Mouse (Mus musculus) 3T3-L1 (cell line): ENCODE results near the gene Mpeg1.

Experiments used
- DNase-seq: peaks from one replicate; pipeline ENCODE4 v3.0.0-alpha.2; 2015; ENCODE audit warnings: low read depth, low spot score

Gene Mpeg1

DNA sequence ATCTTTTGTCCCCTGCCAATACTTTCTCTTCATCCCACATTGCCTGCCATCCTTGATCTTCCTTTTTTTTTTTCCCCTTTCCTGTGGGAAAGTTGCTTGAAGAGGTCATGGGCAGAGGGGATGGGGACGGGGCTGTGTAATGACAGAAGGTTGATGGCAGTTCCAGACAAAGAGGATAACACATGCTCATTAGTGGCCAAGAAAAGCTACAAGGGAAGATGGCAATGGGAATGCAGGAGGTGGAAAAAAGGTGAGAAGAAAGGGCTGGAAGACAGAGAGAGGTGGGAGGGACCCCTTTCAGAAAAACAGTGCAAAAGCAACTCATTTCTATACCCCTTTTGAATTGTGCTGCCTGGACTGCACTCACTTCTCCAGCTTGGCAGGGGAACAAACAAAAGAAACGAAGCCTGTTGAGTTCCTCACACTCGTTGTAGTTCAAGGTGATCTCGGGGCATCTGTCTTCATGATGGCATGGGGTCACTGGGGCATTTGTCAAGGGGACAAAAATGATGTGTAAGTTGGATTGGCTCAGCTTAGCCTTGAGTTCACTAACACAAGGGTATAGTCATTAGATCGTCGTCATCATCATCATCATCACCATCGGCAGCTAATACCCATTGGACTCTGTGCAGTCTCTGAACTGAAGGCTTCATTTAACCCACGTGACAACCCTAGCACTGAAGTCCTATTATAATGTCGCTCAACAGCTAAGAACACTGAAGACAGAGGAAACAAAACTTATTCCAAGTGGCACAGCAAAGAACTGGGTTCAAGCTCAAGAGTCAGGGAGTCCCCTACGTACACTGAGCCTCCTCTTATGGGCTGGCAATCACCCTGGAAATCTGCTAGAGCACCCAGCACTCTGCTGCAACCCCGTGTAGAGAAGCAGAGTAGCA, 29.3 kb downstream of the Mpeg1 start:
- no peak for DNase-seq

DNA sequence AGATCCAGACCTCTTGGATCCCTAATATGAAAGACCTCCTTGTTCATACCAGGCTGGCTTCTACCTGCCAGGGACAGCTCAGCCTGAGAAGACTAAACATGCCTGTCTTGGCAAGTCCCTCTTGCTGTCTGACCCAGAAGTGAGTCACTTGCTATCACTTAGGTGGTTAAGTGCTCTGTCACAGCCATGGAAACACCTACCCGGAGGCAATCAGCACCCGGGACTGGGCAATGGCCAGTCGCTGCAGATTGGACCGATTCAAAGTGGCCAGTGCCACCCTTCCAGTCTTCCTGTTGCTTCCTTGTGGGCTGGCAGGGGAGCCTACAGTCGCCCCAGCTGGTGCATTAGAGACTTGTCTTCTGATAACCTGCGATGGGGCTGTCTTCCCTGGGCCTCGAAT, 31.1 kb downstream of the Mpeg1 start:
- DNase-seq = no peak

DNA sequence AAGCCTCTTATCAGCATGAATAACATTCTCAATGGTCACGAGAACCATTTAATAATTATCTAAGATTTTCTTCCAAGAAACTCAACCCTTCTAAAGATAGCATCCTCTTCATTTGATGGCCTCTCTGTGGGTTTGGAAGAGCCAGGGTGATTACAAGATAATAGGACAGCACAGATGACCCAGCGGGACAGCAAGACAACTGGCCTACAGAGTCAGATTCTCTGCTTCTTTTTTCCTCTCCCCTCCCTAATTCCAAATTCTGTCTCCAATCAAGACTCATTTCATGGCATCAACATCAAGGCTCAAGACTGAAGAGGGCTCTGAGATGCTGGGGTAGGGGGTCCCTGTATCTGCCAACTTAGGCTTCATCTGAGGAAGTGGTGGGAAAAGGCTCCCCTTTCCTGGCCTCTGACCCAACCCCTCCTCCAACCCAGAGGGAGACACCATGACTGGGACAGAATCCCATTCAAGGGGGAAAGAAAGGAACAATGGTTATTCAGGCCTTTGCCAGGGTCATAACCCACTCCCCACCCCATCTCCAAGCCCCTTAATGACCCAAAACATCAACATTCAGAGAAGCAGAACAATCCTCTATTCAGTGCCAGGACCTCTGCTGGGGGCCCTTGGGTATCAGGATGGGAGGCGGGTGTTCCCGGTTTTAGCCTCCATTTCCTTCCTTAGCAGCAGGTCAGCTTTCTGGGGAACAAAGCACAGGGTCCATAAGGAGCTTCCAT, 33.0 kb downstream of the Mpeg1 start:
- DNase-seq = no peak

DNA sequence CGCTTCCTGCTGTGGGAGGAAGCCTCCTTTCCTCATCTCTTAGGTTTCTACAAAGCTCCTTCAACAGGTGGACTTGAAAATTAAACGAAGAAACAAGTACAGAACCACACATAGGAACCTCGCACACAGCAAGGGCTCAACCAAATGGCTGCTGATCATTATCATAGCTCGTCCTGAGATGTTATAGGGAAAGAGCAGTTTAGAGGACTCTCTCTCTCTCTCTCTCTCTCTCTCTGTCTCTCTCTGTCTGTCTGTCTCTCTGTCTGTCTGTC, 33.5 kb downstream of the Mpeg1 start:
- DNase-seq = no peak

DNA sequence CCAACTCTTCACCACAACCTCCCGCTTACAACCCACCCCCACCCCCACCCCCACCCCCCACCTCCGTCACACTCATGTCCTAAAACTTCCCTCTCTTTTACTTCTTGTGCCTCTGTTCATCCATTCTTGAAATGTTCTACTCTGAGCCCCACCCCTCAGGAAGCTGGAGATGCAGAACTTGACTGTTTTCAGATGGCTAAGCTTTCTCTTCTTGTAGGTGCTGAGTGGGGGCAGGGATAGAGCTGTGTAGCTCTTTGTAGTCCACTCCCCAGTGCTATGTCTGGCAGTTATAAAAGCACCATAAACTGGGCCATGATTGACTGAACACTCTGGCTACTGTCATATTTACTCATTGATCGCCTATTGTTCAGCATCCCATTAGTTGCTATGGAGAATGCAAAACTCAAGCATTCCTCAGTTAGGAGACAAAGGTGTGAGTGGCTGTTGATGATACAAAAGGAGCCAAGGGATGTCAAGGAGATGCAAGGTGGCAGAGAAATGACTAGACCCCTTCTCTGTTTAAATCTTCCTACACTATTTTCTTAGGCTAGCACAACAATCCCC, 34.5 kb downstream of the Mpeg1 start:
- DNase-seq = no peak

GRCm38 (mm10) chr19:12496241-12496640, 35.7 kb downstream of the Mpeg1 start:
- DNase-seq = no peak

DNA sequence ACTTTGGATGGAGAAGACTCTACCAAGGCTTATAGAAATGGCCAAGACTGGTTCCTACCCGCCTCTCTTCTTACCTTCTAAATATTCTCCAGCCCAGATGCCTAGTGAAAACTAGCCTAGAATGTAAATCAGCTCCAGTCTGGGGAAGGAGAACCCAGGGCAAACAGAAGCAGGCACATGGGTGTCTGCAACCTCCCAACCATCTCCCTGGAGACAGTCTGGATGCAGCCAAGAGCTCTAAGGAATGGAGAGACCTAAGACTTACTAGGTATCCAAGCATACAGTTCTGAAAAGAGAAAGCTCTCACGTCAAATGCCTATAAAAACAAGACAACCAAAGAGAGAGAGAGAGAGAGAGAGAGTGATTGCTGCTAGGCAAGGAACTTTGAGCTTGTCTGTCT, 37.3 kb downstream of the Mpeg1 start:
- no peak for DNase-seq

- DNase-seq = no peak
Measured at GRCm38 (mm10) chr19:12498321-12498720, 37.7 kb downstream of the Mpeg1 start.

DNA sequence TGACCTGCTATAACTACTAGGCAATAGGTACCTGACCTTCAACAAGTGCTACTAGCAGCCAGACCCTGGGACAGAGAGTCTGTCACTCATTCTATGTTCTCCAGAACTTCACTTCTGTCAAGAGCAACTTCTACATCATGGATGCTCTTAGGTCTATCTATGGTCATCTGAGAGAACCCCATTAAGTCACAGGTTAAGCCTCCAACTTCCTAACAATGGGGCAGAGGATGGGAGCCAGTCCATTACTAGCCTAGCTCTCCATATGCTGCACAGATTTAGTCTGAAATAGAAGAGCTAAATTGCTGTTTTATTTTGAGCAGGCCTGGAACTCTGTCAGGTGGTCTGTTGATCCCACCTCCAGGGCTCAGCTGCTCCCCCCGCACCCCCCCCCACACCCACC, 38.4 kb downstream of the Mpeg1 start:
- DNase-seq = no peak

DNA sequence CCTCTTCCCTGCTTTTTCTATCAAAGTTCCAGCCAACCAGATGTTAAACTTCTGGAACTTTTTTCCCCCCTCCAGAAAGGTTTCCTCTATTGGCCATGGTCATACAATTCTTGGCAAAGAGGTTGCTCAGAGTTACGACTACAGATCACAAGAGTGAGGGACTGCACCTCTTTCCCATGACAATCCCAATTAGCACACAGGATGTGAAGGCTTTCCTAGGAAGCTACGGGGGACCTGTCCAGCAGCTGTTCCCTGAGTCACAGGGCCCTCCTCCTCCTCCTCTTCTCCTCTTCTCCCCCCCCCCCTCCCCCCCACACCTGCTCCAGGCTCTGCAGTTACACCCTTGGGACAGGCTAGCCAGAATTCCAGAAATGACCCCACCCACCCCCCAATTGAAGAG, 38.9 kb downstream of the Mpeg1 start:
- DNase-seq = no peak

DNA sequence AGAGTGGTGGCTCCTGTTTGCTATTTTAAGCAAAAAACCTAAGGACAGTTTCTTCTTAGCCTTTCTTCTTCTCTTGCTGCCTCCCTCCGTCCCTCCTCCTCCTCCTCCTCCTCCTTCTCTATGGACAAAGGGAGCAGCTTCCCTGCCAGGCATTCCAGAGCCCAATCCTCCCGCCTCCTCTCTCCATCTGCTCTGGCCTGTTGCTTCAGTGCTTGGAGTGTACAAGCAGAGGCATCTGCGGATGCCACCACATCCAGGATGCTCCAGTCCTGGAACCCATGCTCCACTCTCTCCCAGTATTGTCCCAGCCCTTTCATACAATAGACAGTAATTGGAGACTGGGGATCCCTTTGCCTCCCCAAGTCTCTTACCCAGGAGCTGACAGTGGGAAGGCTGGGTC, 39.5 kb downstream of the Mpeg1 start:
- DNase-seq = no peak

- DNase-seq = no peak
Measured at GRCm38 (mm10) chr19:12500881-12501311, 40.3 kb downstream of the Mpeg1 start.

DNA sequence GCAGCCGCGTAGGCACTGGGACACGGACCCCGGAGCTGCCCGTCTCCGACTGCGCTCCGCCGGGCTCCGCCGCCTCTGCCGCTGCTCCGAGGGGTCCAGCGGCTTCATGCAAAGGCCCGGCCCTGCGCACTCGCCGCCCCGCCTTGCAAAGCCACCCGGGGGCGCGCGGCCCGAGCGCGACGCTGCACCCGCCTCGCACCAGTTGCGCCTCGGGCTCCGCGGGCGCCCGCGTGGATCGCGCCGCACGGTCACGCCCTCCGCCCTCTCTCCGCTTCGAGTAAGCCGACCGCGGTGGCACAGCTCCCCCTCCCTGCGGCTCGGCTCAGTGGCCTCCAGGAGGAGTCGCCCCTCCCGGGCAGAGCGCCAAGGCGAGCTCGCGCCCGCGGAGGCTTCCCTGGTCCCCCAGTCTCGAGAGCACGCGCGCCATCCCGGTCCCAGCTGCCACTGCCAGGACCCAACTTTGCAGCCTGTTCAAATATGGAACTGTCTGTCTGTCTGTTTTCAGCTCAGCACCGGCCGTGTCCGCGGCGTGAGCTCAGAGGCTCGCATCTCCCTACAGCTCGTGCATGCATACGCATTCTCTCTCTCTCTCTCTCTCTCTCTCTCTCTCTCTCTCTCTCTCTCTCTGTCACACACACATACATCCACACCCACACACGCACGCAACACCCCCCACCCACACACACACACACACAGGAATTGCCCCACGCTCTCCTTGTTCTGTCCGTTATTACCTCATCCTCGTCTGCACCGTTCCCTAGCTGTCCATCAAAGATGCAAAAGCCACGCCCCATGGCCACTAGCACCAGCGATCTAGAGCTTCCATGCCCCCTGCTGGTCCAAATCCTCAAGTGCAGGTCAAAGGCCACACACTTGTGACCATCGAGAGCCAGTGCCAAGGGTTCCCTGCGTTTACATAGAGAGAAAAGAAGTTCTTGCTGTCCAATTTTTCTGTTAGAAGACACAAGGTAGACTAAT, 41.1 kb downstream of the Mpeg1 start, which contains the start of gene Dtx4:
Gene Dtx4, minus strand, starts transcription at position 85 of the 978 bp plus-strand sequence.
- peak; percentile 93 for DNase-seq

- DNase-seq = no peak
Measured at GRCm38 (mm10) chr19:12502756-12503155, 42.2 kb downstream of the Mpeg1 start.

DNA sequence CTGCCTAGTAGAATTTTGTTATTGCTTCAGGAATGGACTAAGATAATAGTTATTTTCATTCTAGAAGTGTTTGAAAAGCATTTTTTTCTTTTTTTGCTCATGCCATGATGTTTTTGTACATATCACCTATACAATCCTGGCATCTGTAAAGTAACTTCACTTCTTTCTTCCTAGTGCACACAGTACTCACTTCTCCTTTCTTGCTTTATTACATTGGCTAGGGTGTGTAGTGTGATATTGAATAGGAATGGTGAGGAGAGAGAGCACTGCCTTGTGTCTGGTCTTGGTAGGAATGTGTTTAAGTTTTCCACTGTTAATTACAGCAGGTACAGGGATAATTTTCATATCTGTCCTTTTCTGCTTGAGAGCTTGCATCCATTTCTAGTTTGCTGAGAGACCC, 54.0 kb downstream of the Mpeg1 start:
- DNase-seq = no peak
